Mouse (Mus musculus) hindlimb bud, embryonic 11.5 days (tissue): ENCODE measurements around the gene Mttp.

Source experiments
- DNase-seq: peaks from one replicate; pipeline ENCODE4 v3.0.0-alpha.2; 2012; ENCODE audit warnings: low read depth, low spot score; ENCODE audit errors: extremely low spot score

Mttp gene

GRCm38 (mm10) chr3:138144642-138145171 lies at the start of gene Mttp:
Mttp (minus strand) TSS chr3:138144968.
- peak; percentile 86 for DNase-seq

DNA sequence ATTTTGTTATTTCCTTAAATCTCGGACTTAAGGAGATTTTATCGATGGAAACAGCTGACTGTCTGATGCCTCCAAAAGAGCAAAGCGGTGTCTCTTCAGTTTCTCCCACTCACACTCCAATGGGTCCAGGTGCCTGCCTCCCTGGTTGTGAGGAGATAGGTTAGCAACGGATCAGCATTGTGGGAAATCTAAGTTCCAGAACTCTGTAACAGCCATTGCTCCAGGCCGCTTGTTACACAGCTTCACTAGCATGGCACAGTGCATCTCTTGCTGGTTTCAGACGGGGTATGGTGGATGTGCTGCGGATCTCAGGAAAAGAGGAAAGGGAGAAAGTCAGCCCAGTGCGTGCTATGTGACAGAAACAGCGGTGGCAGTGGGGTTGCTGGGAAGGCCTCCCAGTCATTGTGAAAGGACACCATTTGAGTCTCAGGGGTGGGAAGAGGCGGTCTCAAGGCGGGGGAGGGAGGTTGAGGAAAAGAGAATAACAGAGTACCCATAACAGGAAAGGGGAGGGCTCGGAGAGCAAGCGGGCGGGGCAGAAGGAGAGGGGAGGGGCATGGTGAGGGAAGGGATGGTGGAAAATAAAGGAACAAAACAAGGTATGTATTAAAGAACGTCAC lies 49.0 kb upstream of the Mttp start, which contains the start of gene 4930579F01Rik:
TSS of gene 4930579F01Rik (minus strand) at position 143 of the 620 bp plus-strand sequence.
- no peak for DNase-seq

DNA sequence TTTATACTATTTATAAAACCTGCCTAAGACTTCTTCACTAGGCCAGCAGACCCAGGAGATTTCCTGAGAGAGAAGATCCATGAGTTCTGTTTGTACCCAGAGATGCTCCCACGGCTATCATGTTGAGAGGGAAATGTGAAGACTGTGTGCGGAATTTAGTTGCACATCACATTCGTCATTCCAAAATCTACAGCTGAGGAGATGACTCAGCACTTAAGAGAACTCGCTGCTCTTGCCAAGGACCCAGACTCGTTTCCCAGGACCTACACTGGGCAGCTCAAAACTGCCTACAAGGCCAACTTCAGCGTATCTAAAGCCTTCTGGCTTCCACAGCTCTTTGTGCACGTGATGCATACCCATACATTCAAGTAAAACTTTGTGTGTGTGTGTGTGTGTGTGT lies 47.5 kb upstream of the Mttp start:
- no peak for DNase-seq

- no peak for DNase-seq
These were observed 41.5 kb upstream of the Mttp start for GRCm38 (mm10) chr3:138185995-138186930.

- DNase-seq: no peak
These were observed 40.5 kb upstream of the Mttp start for GRCm38 (mm10) chr3:138185290-138185689.

- no peak for DNase-seq
These were observed 38.6 kb upstream of the Mttp start for GRCm38 (mm10) chr3:138183371-138183770.

- DNase-seq: no peak
These were observed 37.3 kb upstream of the Mttp start for GRCm38 (mm10) chr3:138182019-138182418.

GRCm38 (mm10) chr3:138175551-138175950 lies 30.8 kb upstream of the Mttp start:
- no peak for DNase-seq

GRCm38 (mm10) chr3:138173291-138173690 lies 28.5 kb upstream of the Mttp start:
- DNase-seq: no peak

GRCm38 (mm10) chr3:138162553-138163183 lies 17.9 kb upstream of the Mttp start:
- DNase-seq: no peak

GRCm38 (mm10) chr3:138161623-138162022 lies 16.9 kb upstream of the Mttp start:
- DNase-seq: no peak

- DNase-seq: no peak
These were observed 11.9 kb upstream of the Mttp start for GRCm38 (mm10) chr3:138156651-138157050.

GRCm38 (mm10) chr3:138155062-138155461 lies 10.3 kb upstream of the Mttp start:
- no peak for DNase-seq

GRCm38 (mm10) chr3:138148811-138149210 lies 4.0 kb upstream of the Mttp start:
- DNase-seq: no peak

GRCm38 (mm10) chr3:138144060-138144641 lies 617 bp downstream of the Mttp start:
- DNase-seq: peak; percentile 24

- DNase-seq: peak; percentile 87
These were observed 1.3 kb downstream of the Mttp start, which contains the start of gene Trmt10a for GRCm38 (mm10) chr3:138143315-138144059. Trmt10a (plus strand) TSS chr3:138143448.

DNA sequence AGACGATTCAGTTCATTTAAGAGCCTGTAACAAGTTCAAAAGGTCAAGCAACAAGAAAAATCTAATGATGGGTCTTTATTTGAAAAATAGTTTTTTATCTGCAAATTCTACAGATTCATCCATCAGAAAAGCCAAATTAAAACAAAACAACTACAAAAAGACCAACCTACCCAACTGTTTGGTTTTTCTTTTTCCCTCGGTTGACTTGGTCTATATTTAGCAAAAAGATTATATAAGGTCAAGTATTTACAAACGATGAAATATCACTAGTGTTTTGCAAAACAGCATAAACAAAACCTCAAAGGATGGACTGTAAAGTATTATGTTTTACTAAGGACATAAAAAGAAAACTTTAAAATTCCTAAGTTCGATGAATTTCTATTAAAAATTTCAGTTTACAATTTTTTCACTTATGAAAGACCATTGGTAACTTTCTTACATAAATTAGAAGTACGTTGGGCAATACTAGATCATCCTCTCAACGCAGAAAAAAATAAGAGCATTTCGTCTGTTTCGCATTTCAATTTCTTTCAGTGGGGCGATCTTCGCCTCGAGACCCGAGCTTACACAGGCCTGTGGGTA lies 1.9 kb downstream of the Mttp start:
- no peak for DNase-seq

DNA sequence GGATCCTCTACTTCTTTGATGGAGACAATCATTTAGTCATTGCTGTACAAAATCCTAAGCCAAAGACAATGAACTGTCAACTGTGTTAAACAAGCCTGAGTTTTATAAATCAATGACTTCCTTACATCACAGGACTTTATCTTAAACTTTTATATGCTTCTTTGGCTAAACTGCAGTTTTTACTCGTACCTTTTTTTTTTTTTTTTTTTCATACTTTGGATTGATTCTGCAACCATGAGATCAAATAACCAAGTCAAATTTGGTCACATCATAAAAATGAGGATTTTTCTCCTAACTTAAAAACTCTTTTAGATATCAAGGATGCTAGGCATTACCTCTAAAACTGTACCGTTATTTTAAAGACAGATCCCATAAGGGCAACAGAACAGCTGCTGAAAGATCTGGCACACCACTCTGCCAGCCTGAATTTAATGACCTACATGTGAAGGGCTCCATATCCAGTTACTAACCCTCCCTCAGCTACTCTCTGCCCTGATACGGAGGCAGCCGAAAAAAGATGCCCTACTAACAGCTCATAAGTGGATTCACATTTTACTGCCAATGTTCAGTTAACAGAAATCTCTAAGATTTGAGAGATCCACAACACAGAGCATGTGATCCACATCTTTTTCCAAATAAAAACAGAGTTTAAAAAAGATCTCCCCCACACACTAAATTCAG lies 2.6 kb downstream of the Mttp start:
- DNase-seq: no peak

DNA sequence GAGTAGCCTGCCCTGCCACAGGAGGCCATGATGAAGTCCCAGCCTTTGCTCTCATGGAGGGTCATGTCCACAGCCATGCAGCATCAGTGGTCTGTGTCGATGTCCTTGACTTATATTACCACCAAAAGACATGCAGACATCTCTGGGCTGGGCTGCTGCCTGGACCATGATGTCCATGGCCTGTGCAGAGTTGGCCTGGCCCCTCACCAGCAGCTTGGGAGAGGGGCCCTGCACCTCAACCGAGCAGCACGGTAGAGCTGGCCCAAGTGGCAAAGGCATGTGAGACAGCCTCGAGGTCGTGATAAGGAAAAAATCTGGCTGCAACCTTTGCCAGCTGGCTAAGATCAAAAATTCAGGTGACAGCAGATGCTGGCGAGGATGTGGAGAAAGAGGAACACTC lies 5.1 kb downstream of the Mttp start:
- no peak for DNase-seq
